Mouse (Mus musculus): ENCODE results near the gene Cdkl2. TPM values are rescaled to one million over a fixed set of nuclear protein-coding genes. Genes with fewer than 3 reads are reported as not detected.

Cdkl2 gene
- total and polyA plus RNA-seq, 3 experiments: 0.51 to 1.0 (median 0.54) TPM

GRCm38 (mm10) chr5:92063192-92063591 is 19.5 kb upstream of the Cdkl2 start:
- TF ChIP-seq MAFK (IDR thresholded peaks at IDR 0.05; ENCODE audit: insufficient replicate concordance, low read length) (no peak), ETS1 (conservative IDR thresholded peaks at IDR 0.05; ENCODE audit: low read depth, low read length) (no peak), POLR2AphosphoS2 (IDR thresholded peaks at IDR 0.05; ENCODE audit: low read depth, low read length) (no peak), IRF4 (IDR thresholded peaks at IDR 0.05; ENCODE audit: low read depth, low read length) (no peak), E2F4 (IDR thresholded peaks at IDR 0.05; ENCODE audit: insufficient replicate concordance, low read depth, low read length) (no peak), USF1 (IDR thresholded peaks at IDR 0.05; ENCODE audit: low read depth, low read length) (no peak), SIN3A (IDR thresholded peaks at IDR 0.05; ENCODE audit: low read length) (no peak), BHLHE40 (IDR thresholded peaks at IDR 0.05; ENCODE audit: low read depth, low read length) (no peak), UBTF (IDR thresholded peaks at IDR 0.05; ENCODE audit: low read depth, low read length) (no peak), ZMIZ1 (IDR thresholded peaks at IDR 0.05; ENCODE audit: low read depth, low read length) (no peak), MAX (IDR thresholded peaks at IDR 0.05; ENCODE audit: low read length) (no peak), TCF12 (IDR thresholded peaks at IDR 0.05; ENCODE audit: low read depth, low read length) (no peak), CHD1 (IDR thresholded peaks at IDR 0.05; ENCODE audit: low read depth, low read length) (no peak), POLR2A (IDR thresholded peaks at IDR 0.05; ENCODE audit: low read depth, low read length) (no peak), CTCF (conservative IDR thresholded peaks at IDR 0.05 in 1 of 2, IDR thresholded peaks at IDR 0.05 in 1 of 2; ENCODE audit: low read depth in 2 of 2, low read length in 2 of 2) (no peak), ZNF384 (IDR thresholded peaks at IDR 0.05; ENCODE audit: low read depth, low read length) (no peak), MAZ (IDR thresholded peaks at IDR 0.05; ENCODE audit: low read depth, low read length) (no peak), NELFE (IDR thresholded peaks at IDR 0.05; ENCODE audit: low read depth, low read length) (no peak), JUND (conservative IDR thresholded peaks at IDR 0.05; ENCODE audit: low read depth, low read length) (no peak)
- H3K36me3 ChIP-seq (replicated peaks in 1 of 2; ENCODE audit: control insufficient read depth in 1 of 2, insufficient read depth in 1 of 2, low read length in 1 of 2): peaks cover 47 to 85% of the 10 kb centered on the region in 2 experiments
- in situ Hi-C loops (cut with MboI; ENCODE audit: low pct_ligation_motif_present, low pct_unique_long_range_greater_than_20kb, low sequenced_read_pairs): no loop called here

GRCm38 (mm10) chr5:92052866-92053265 is 9.2 kb upstream of the Cdkl2 start:
- Histone ChIP-seq H3K27ac (ENCODE audit: insufficient read depth, low read depth) (no peak overlapping the region), H3K9ac (ENCODE audit: insufficient read depth, low read depth) (no peak overlapping the region), H3K36me3 (replicated peaks in 1 of 2; ENCODE audit: control insufficient read depth in 1 of 2, insufficient read depth in 1 of 2, low read length in 1 of 2) (peaks cover 44 to 73% of the 10 kb centered on the region in 2 experiments), H3K4me3 (replicated peaks in 1 of 3; ENCODE audit: low read depth in 2 of 3, low read length in 2 of 3, poor library complexity in 1 of 3) (no peak overlapping the region), H3K4me2 (ENCODE audit: insufficient read depth, low read depth, poor library complexity, severe bottlenecking) (no peak overlapping the region), H3K4me1 (ENCODE audit: control insufficient read depth in 1 of 2, insufficient read depth in 2 of 2) (no peaks in the 10 kb centered on the region), H3K79me2 (replicated peaks; ENCODE audit: control insufficient read depth, extremely low read depth, insufficient read depth, poor library complexity, severe bottlenecking) (peaks cover 5% of the 10 kb centered on the region; the same call in 1 of the 2 replicates), H3K9me3 (replicated peaks; ENCODE audit: low read length) (no peaks in the 10 kb centered on the region), H3K27me3 (replicated peaks) (no peaks in the 10 kb centered on the region)
- TF ChIP-seq MAZ (IDR thresholded peaks at IDR 0.05; ENCODE audit: low read depth, low read length) (no peak), MAX (IDR thresholded peaks at IDR 0.05; ENCODE audit: low read length) (no peak), ETS1 (conservative IDR thresholded peaks at IDR 0.05; ENCODE audit: low read depth, low read length) (no peak), POLR2A (IDR thresholded peaks at IDR 0.05; ENCODE audit: low read depth, low read length) (no peak)
- in situ Hi-C loops (cut with MboI; ENCODE audit: low pct_ligation_motif_present, low pct_unique_long_range_greater_than_20kb, low sequenced_read_pairs): no loop called here
- dilution Hi-C loops (cut with MboI; ENCODE audit: extremely low pct_ligation_motif_present, extremely low pct_unique_long_range_greater_than_20kb, low sequenced_read_pairs): no loop called here
- DNase-seq (ENCODE audit: extremely low read depth): no peak

More at GRCm38 (mm10) chr5:92063192-92063591, 19.5 kb upstream of the Cdkl2 start:
- Histone ChIP-seq H3K4me3 (replicated peaks in 1 of 3; ENCODE audit: low read depth in 2 of 3, low read length in 2 of 3, poor library complexity in 1 of 3) (no peak overlapping the region), H3K4me2 (ENCODE audit: insufficient read depth, low read depth, poor library complexity, severe bottlenecking) (no peak overlapping the region), H3K9ac (ENCODE audit: insufficient read depth, low read depth) (no peak overlapping the region), H3K9me3 (replicated peaks; ENCODE audit: low read length) (no peaks in the 10 kb centered on the region), H3K79me2 (replicated peaks; ENCODE audit: control insufficient read depth, extremely low read depth, insufficient read depth, poor library complexity, severe bottlenecking) (peaks cover 2% of the 10 kb centered on the region; the same call in 1 of the 2 replicates), H3K4me1 (ENCODE audit: control insufficient read depth in 1 of 2, insufficient read depth in 2 of 2) (no peaks in the 10 kb centered on the region), H3K27me3 (replicated peaks) (no peaks in the 10 kb centered on the region), H3K27ac (ENCODE audit: insufficient read depth, low read depth) (no peak overlapping the region)
- DNase-seq (ENCODE audit: extremely low read depth): no peak
- dilution Hi-C loops (cut with MboI; ENCODE audit: extremely low pct_ligation_motif_present, extremely low pct_unique_long_range_greater_than_20kb, low sequenced_read_pairs): no loop called here
